Mouse (Mus musculus): ENCODE data around the gene Eif4e. TPM values are rescaled to one million over a fixed set of nuclear protein-coding genes. Genes with fewer than 3 reads are reported as not detected.

The Eif4e gene
- total and polyA plus RNA-seq, 2 experiments from 2014 or later = 104 to 293 TPM

DNA sequence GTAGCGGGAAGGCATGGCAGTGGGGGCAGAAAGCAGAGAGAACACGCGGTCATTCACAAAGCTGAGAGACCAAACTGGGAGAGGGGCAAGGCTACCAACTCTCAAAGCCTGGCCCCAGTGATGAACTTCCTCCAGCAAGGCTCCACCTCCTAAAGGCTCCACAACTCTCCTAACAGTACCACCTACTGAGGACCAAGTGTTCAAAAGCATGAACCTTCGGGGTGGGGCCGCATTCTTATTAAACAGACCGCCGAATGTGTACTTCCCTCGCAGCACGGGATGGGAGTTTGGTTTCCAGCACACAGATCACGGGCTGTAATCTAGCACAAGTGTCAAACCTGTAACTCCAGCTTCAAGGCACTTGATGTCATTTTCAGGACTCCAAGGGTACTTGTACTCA, 52.9 kb downstream of the Eif4e start:
- Histone ChIP-seq H3K27ac (ENCODE audit: low read depth, low read length) (no peak overlapping the region), H3K4me3 (ENCODE audit: low read depth, low read length) (no peak overlapping the region), H3K4me1 (ENCODE audit: insufficient read depth, low read length) (no peaks in the 10 kb centered on the region), H3K9ac (replicated peaks; ENCODE audit: low read length, poor library complexity, severe bottlenecking) (no peak overlapping the region), H3K36me3 (ENCODE audit: insufficient read depth, low read length) (no peaks in the 10 kb centered on the region), H3K9me3 (ENCODE audit: low read length) (no peaks in the 10 kb centered on the region), H3K27me3 (ENCODE audit: insufficient read depth, low read length) (no peaks in the 10 kb centered on the region), H3K4me2 (ENCODE audit: low read depth, low read length, poor library complexity, severe bottlenecking) (no peak overlapping the region)
- ATAC-seq (ENCODE audit: low FRiP score) (no peak), DNase-seq (ENCODE audit: low spot score) (no peak)
- WGBS = 93% methylated on average over 10 of the region's 10 CpGs
- TF ChIP-seq CTCF (IDR thresholded peaks at IDR 0.05) = no peak

DNA sequence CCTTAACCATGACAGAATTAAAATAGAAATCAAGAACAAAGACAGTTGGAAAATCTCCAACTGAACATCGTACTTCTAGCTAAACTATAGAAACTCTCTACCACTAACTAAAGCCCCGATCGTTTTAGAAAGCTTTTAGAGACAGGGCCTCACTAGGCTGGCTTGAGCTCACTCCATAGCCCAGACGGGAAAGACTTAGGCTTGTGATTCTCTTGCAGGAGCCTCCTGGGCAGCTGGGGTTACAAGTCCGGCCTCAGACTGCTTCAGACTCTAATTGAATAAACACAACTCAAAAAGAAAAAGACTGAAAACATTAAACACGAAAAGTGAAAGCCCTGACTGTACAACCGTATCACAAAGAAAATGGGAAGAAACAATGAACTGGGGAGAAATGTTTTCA, 60.2 kb downstream of the Eif4e start:
- TF ChIP-seq CTCF (IDR thresholded peaks at IDR 0.05) = no peak
- Histone ChIP-seq H3K9ac (replicated peaks; ENCODE audit: low read length, poor library complexity, severe bottlenecking) (no peak overlapping the region), H3K9me3 (ENCODE audit: low read length) (no peaks in the 10 kb centered on the region), H3K4me3 (ENCODE audit: low read depth, low read length) (no peak overlapping the region), H3K4me2 (ENCODE audit: low read depth, low read length, poor library complexity, severe bottlenecking) (no peak overlapping the region), H3K27me3 (ENCODE audit: insufficient read depth, low read length) (no peaks in the 10 kb centered on the region), H3K36me3 (ENCODE audit: insufficient read depth, low read length) (no peaks in the 10 kb centered on the region), H3K27ac (ENCODE audit: low read depth, low read length) (no peak overlapping the region), H3K4me1 (ENCODE audit: insufficient read depth, low read length) (no peaks in the 10 kb centered on the region)
- WGBS = 51% methylated on average over 7 of the region's 7 CpGs
- ATAC-seq (ENCODE audit: low FRiP score) (no peak), DNase-seq (ENCODE audit: low spot score) (no peak)

DNA sequence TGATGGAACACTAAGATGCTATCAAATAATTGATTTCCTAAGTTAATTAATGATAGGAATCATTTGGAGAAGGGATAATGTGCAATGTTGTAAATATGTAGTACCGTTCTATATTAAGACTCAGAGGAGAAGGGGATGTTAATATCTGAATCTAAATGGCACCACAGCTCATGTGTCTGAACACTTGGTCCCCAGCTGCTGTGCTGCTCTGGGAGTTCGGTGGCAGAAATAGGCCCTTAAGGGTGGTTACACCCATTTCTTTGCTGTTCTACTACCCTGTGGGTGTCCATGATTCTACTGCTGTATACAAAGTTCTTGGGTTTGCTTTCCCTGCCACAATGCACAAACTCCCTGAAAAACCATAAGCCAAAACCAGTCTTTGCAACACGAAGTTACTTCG, 61.2 kb downstream of the Eif4e start:
- WGBS = 87% methylated on average over 4 of the region's 4 CpGs
- Histone ChIP-seq H3K27ac (ENCODE audit: low read depth, low read length) (no peak overlapping the region), H3K4me3 (ENCODE audit: low read depth, low read length) (no peak overlapping the region), H3K36me3 (ENCODE audit: insufficient read depth, low read length) (no peaks in the 10 kb centered on the region), H3K9me3 (ENCODE audit: low read length) (no peaks in the 10 kb centered on the region), H3K4me1 (ENCODE audit: insufficient read depth, low read length) (no peaks in the 10 kb centered on the region), H3K4me2 (ENCODE audit: low read depth, low read length, poor library complexity, severe bottlenecking) (no peak overlapping the region), H3K27me3 (ENCODE audit: insufficient read depth, low read length) (no peaks in the 10 kb centered on the region), H3K9ac (replicated peaks; ENCODE audit: low read length, poor library complexity, severe bottlenecking) (no peak overlapping the region)
- ATAC-seq (ENCODE audit: low FRiP score) = no peak
- no peak for DNase-seq (ENCODE audit: low spot score)
- no peak for TF ChIP-seq CTCF (IDR thresholded peaks at IDR 0.05)

GRCm38 (mm10) chr3:138588001-138588400, 62.0 kb downstream of the Eif4e start:
- ATAC-seq (ENCODE audit: low FRiP score) = no peak
- no peak for DNase-seq (ENCODE audit: low spot score)
- 90% methylated on average over 9 of the region's 9 CpGs for WGBS
- Histone ChIP-seq H3K4me3 (ENCODE audit: low read depth, low read length) (no peak overlapping the region), H3K9ac (replicated peaks; ENCODE audit: low read length, poor library complexity, severe bottlenecking) (no peak overlapping the region), H3K27ac (ENCODE audit: low read depth, low read length) (no peak overlapping the region), H3K27me3 (ENCODE audit: insufficient read depth, low read length) (no peaks in the 10 kb centered on the region), H3K36me3 (ENCODE audit: insufficient read depth, low read length) (no peaks in the 10 kb centered on the region), H3K4me1 (ENCODE audit: insufficient read depth, low read length) (no peaks in the 10 kb centered on the region), H3K4me2 (ENCODE audit: low read depth, low read length, poor library complexity, severe bottlenecking) (no peak overlapping the region), H3K9me3 (ENCODE audit: low read length) (no peaks in the 10 kb centered on the region)
- TF ChIP-seq CTCF (IDR thresholded peaks at IDR 0.05) = no peak

DNA sequence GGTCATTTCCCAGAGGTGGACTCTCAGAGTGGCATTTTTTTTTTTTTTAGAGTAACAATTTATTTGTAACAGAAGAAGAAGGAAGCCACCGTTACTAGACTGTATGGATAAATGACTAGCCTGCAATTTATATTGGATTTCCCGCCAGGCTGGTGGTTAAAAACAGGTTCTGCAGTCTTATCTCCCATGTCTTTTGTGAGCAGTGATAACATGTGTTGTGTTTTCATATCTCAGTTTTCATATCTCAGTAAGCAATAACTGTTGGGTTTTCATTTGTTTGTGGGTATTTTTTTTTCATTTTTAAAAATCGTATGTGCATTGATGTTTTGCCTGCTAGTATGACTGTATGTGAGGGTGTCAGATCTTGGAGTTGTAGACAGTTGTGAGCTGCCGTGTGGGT, 65.0 kb downstream of the Eif4e start:
- WGBS = 94% methylated on average over 4 of the region's 4 CpGs
- H3K27ac ChIP-seq (ENCODE audit: low read depth, low read length) = no peak overlapping the region
- no peaks in the 10 kb centered on the region for H3K9me3 ChIP-seq (ENCODE audit: low read length)
- H3K27me3 ChIP-seq (ENCODE audit: insufficient read depth, low read length) = no peaks in the 10 kb centered on the region
- no peaks in the 10 kb centered on the region for H3K36me3 ChIP-seq (ENCODE audit: insufficient read depth, low read length)
- H3K4me3 ChIP-seq (ENCODE audit: low read depth, low read length) = no peak overlapping the region
- ATAC-seq (ENCODE audit: low FRiP score) (no peak), DNase-seq (ENCODE audit: low spot score) (no peak)
- H3K4me2 ChIP-seq (ENCODE audit: low read depth, low read length, poor library complexity, severe bottlenecking) = no peak overlapping the region
- TF ChIP-seq CTCF (IDR thresholded peaks at IDR 0.05) = no peak
- H3K4me1 ChIP-seq (ENCODE audit: insufficient read depth, low read length) = no peaks in the 10 kb centered on the region
- no peak overlapping the region for H3K9ac ChIP-seq (replicated peaks; ENCODE audit: low read length, poor library complexity, severe bottlenecking)

- H3K4me2 ChIP-seq (ENCODE audit: low read depth, low read length, poor library complexity, severe bottlenecking) = no peak overlapping the region
- no peaks in the 10 kb centered on the region for H3K9me3 ChIP-seq (ENCODE audit: low read length)
- DNase-seq (ENCODE audit: low spot score) = no peak
- H3K27ac ChIP-seq (ENCODE audit: low read depth, low read length) = no peak overlapping the region
- no peaks in the 10 kb centered on the region for H3K27me3 ChIP-seq (ENCODE audit: insufficient read depth, low read length)
- no peak for TF ChIP-seq CTCF (IDR thresholded peaks at IDR 0.05)
- WGBS = 72% methylated on average over 7 of the region's 7 CpGs
- H3K4me1 ChIP-seq (ENCODE audit: insufficient read depth, low read length) = no peaks in the 10 kb centered on the region
- H3K4me3 ChIP-seq (ENCODE audit: low read depth, low read length) = no peak overlapping the region
- H3K36me3 ChIP-seq (ENCODE audit: insufficient read depth, low read length) = no peaks in the 10 kb centered on the region
- no peak for ATAC-seq (ENCODE audit: low FRiP score)
- no peak overlapping the region for H3K9ac ChIP-seq (replicated peaks; ENCODE audit: low read length, poor library complexity, severe bottlenecking)
Measured at GRCm38 (mm10) chr3:138591806-138592365, 65.9 kb downstream of the Eif4e start.
